Mouse (Mus musculus): ENCODE measurements around the gene Kifc1. TPM values are rescaled to one million over a fixed set of nuclear protein-coding genes. Genes with fewer than 3 reads are reported as not detected.

Kifc1 gene
- polyA plus RNA-seq (2017; shearing (Covaris generic)) = 5.5 TPM

GRCm38 (mm10) chr17:33890533-33891059, at the start of gene Kifc1:
TSS of gene Kifc1 (minus strand) at chr17:33890661.

GRCm38 (mm10) chr17:33929371-33930279, 39.2 kb upstream of the Kifc1 start, which contains the start of gene Rgl2:
TSS of gene Rgl2 (plus strand) at chr17:33929543.

GRCm38 (mm10) chr17:33915671-33916250, 25.3 kb upstream of the Kifc1 start, which contains the start of the genes Tapbp and Zbtb22:
TSS of gene Tapbp (plus strand) at chr17:33915899.
TSS of gene Zbtb22 (plus strand) at chr17:33915904.

GRCm38 (mm10) chr17:33909077-33909868, 18.8 kb upstream of the Kifc1 start, which contains the start of gene Daxx:
TSS of gene Daxx (plus strand) at chr17:33909414.

GRCm38 (mm10) chr17:33904835-33905234, 14.4 kb upstream of the Kifc1 start, which contains the start of gene Platr17:
TSS of gene Platr17 (plus strand) at chr17:33905135.

GRCm38 (mm10) chr17:33873537-33873936, 16.9 kb downstream of the Kifc1 start, which contains the start of gene Gm7029:
TSS of gene Gm7029 (plus strand) at chr17:33873837.

GRCm38 (mm10) chr17:33842966-33843795, 47.3 kb downstream of the Kifc1 start, which contains the start of gene Cd320:
TSS of gene Cd320 (plus strand) at chr17:33843091.

Other genes with a start within 250 kb of the Kifc1 start
- gene Hnrnpm, start 203.8 kb downstream of the Kifc1 start, polyA plus RNA-seq (2017; shearing (Covaris generic)) = 352 TPM
- 33.3 TPM for gene March2, start 172.0 kb downstream of the Kifc1 start, polyA plus RNA-seq (2017; shearing (Covaris generic))
- gene Rab11b, start 130.1 kb downstream of the Kifc1 start, polyA plus RNA-seq (2017; shearing (Covaris generic)) = 331 TPM
- 3.4 TPM for gene Angptl4, start 108.8 kb downstream of the Kifc1 start, polyA plus RNA-seq (2017; shearing (Covaris generic))
- 3.2 TPM for gene Kank3, start 80.1 kb downstream of the Kifc1 start, polyA plus RNA-seq (2017; shearing (Covaris generic))
- 1,412 TPM for gene Rps28, start 66.1 kb downstream of the Kifc1 start, polyA plus RNA-seq (2017; shearing (Covaris generic))
- 422 TPM for gene Ndufa7, start 66.1 kb downstream of the Kifc1 start, polyA plus RNA-seq (2017; shearing (Covaris generic))
- 26.2 TPM for gene Cd320, start 47.6 kb downstream of the Kifc1 start, polyA plus RNA-seq (2017; shearing (Covaris generic))
- not detected for gene Gm7029, start 16.8 kb downstream of the Kifc1 start, polyA plus RNA-seq (2017; shearing (Covaris generic))
- gene Platr17, start 14.5 kb upstream of the Kifc1 start, polyA plus RNA-seq (2017; shearing (Covaris generic)) = 4.0 TPM
- gene Daxx, start 18.8 kb upstream of the Kifc1 start, polyA plus RNA-seq (2017; shearing (Covaris generic)) = 143 TPM
- 701 TPM for gene Tapbp, start 25.2 kb upstream of the Kifc1 start, polyA plus RNA-seq (2017; shearing (Covaris generic))
- gene Zbtb22, start 25.2 kb upstream of the Kifc1 start, polyA plus RNA-seq (2017; shearing (Covaris generic)) = 23.0 TPM
- gene Rgl2, start 38.9 kb upstream of the Kifc1 start, polyA plus RNA-seq (2017; shearing (Covaris generic)) = 107 TPM
- 152 TPM for gene Pfdn6, start 49.7 kb upstream of the Kifc1 start, polyA plus RNA-seq (2017; shearing (Covaris generic))
- 76.0 TPM for gene Wdr46, start 50.0 kb upstream of the Kifc1 start, polyA plus RNA-seq (2017; shearing (Covaris generic))
- 46.4 TPM for gene B3galt4, start 60.8 kb upstream of the Kifc1 start, polyA plus RNA-seq (2017; shearing (Covaris generic))
- 90.1 TPM for gene Vps52, start 65.2 kb upstream of the Kifc1 start, polyA plus RNA-seq (2017; shearing (Covaris generic))
- 3,509 TPM for gene Rps18, start 65.3 kb upstream of the Kifc1 start, polyA plus RNA-seq (2017; shearing (Covaris generic))
- gene H2-K1, start 109.7 kb upstream of the Kifc1 start, polyA plus RNA-seq (2017; shearing (Covaris generic)) = 12,738 TPM
- 15.2 TPM for gene Ring1, start 134.0 kb upstream of the Kifc1 start, polyA plus RNA-seq (2017; shearing (Covaris generic))
- 37.9 TPM for gene H2-Ke6, start 137.4 kb upstream of the Kifc1 start, polyA plus RNA-seq (2017; shearing (Covaris generic))
- 157 TPM for gene Slc39a7, start 141.0 kb upstream of the Kifc1 start, polyA plus RNA-seq (2017; shearing (Covaris generic))
- 23.4 TPM for gene Rxrb, start 141.2 kb upstream of the Kifc1 start, polyA plus RNA-seq (2017; shearing (Covaris generic))
- 2.1 TPM for gene Col11a2, start 148.8 kb upstream of the Kifc1 start, polyA plus RNA-seq (2017; shearing (Covaris generic))
- 37.0 TPM for gene H2-Oa, start 201.7 kb upstream of the Kifc1 start, polyA plus RNA-seq (2017; shearing (Covaris generic))
- 119 TPM for gene H2-DMa, start 228.9 kb upstream of the Kifc1 start, polyA plus RNA-seq (2017; shearing (Covaris generic))
- gene Brd2, start 232.0 kb upstream of the Kifc1 start, polyA plus RNA-seq (2017; shearing (Covaris generic)) = 109 TPM